Mouse (Mus musculus): ENCODE data around the gene Dnah11. TPM values are rescaled to one million over a fixed set of nuclear protein-coding genes. Genes with fewer than 3 reads are reported as not detected.
"Not testable (repeated sequence)": the region's sequence is repeated elsewhere in the genome, so short reads cannot be mapped to it uniquely, and the experiment has no call there.

The Dnah11 gene
- total RNA-seq, 2 experiments from 2014 or later = not detected

DNA sequence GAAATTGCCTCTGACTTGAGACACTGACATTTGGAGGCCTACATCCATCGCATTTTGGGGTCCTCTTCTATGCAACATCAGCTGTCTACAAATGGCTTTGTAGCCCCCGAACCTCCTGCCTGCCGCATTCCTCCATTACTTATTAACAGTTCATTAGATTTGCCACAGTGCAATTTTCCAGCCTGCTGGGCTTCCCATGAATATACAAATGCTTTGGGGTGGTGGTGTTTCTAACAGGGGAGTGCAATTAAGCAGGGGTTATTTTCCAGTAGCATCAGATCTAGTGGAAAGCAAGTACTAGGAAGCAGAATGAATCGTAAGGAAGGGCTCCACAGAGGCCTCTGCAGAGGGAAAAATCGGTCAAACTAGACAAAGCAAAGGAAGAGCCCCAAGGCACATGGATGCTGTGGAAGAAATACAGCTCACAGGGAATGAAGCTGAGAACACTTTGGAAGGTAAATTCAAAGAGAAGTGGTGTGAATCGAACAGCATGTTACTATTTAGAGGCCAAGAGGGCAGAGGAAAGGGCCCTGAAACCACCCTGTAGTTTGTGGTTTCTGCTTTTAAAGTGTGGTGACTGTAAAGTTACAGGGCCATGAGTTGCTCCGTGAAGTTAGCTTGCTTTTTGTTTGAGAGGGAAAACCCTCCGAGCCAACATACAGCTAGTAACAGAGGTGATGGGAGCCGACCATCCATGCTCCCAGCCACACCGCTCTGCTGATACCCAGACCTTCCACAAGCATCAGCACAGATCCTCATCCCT, 282.8 kb downstream of the Dnah11 start:
- no peak overlapping the region for H3K27ac ChIP-seq
- no peak for DNase-seq
- intact Hi-C loops (cut with DNase I) = no loop called here
- no peak overlapping the region for H3K4me3 ChIP-seq
- TF ChIP-seq CTCF (IDR thresholded peaks at IDR 0.05) = no peak

- no peak for DNase-seq
- Histone ChIP-seq H3K4me3 (no peak overlapping the region), H3K27ac (no peak overlapping the region)
- no peak for TF ChIP-seq CTCF (IDR thresholded peaks at IDR 0.05)
- intact Hi-C loops (cut with DNase I) = no loop called here
Measured at GRCm38 (mm10) chr12:117914613-117915245, 284.1 kb downstream of the Dnah11 start.

- no peak for DNase-seq
- Histone ChIP-seq H3K27ac (no peak overlapping the region), H3K4me3 (no peak overlapping the region)
- intact Hi-C loops (cut with DNase I) = no loop called here
- no peak for TF ChIP-seq CTCF (IDR thresholded peaks at IDR 0.05)
Measured at GRCm38 (mm10) chr12:117911396-117911795, 287.4 kb downstream of the Dnah11 start.

- DNase-seq; H3K27ac ChIP-seq; H3K4me3 ChIP-seq; intact Hi-C loops (cut with DNase I): not testable (repeated sequence)
Measured at GRCm38 (mm10) chr12:117905232-117905840, 293.5 kb downstream of the Dnah11 start.

DNA sequence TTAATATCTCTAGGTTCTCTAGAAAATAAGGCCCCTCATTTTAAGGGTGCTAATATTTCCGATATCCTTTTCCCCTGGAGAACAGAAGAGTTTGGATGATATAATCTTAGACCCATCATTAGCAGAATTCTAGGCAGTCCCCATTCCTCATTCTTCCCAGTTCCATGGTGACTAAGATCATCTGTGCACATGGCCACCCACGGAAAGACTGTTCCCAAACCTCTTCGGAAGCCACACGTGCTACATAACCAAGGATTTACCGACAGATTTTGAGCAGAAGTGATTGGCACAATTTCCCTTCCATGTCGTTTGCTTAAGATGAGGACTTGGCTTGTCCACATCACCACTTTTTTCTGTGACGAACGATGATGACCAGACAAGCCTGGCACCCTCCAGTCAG, 295.2 kb downstream of the Dnah11 start:
- no peak for DNase-seq
- Histone ChIP-seq H3K4me3 (no peak overlapping the region), H3K27ac (no peak overlapping the region)
- TF ChIP-seq CTCF (IDR thresholded peaks at IDR 0.05) = no peak
- intact Hi-C loops (cut with DNase I) = no loop called here

DNA sequence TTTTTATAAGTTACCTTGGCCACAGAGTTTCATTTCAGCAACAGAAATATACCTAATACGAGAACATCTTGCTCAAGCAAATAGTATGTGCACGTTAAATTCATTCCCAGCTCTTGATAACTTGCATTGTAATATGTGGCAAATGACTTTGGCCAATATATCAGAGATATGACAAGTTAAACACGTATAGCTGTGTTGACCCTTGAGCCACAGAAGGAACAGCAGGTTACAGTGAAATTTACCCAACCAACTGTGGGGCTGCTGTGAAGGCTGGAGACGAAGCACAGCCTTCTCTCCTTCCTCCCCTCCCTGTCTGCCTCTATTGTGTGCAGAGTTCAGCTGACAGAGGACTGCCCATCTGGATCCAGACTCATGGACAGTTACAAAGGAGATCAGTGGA, 297.5 kb downstream of the Dnah11 start:
- DNase-seq; H3K4me3 ChIP-seq; intact Hi-C loops (cut with DNase I); H3K27ac ChIP-seq: not testable (repeated sequence)

GRCm38 (mm10) chr12:117900798-117901197, 298.0 kb downstream of the Dnah11 start:
- H3K4me3 ChIP-seq; intact Hi-C loops (cut with DNase I); H3K27ac ChIP-seq; DNase-seq: not testable (repeated sequence)

DNA sequence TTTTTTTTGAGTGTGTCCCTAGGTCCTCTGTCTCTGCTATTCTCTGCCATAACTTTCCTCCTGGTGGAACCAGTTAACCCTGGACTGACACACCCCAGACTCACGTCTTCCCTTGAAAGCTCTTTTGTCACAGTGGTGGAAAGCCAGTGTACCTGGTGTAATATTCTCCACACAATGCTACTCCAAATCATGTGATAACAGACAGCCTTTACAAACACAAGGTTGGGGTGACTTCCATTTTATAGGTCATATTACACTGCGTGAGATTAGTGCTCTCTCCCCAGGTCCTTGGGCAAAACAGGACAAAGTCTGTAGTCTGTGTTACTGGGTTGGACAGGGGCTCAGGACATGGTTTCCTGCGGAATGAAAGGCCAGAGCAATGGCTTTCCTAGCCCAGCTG, 311.4 kb downstream of the Dnah11 start:
- DNase-seq = no peak
- no peak overlapping the region for H3K27ac ChIP-seq
- no peak overlapping the region for H3K4me3 ChIP-seq
- no peak for TF ChIP-seq CTCF (IDR thresholded peaks at IDR 0.05)
- intact Hi-C loops (cut with DNase I) = no loop called here

DNA sequence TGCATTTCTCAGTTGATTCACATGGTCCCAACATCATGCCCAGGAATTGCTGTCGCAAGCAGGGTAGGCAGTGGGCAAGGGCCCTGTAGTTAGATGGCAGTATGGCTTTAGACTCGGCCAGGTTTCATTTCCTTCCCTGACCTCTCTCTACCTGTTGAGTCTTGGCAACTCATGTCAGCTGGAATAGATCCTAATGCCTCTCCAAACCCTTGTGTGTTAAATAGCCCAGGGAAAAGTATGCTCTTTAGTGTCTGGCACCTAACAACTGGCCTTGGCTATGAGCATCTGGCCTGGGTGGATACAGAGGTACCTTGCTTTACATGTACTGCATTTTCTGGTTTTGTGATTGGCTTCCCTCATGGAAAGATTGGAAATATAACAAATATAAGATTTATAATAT, 314.2 kb downstream of the Dnah11 start:
- Histone ChIP-seq H3K27ac (no peak overlapping the region), H3K4me3 (no peak overlapping the region)
- no peak for DNase-seq
- intact Hi-C loops (cut with DNase I) = no loop called here
- TF ChIP-seq CTCF (IDR thresholded peaks at IDR 0.05) = no peak

GRCm38 (mm10) chr12:117878341-117878740, 320.5 kb downstream of the Dnah11 start:
- TF ChIP-seq CTCF (IDR thresholded peaks at IDR 0.05) = no peak
- no peak overlapping the region for H3K27ac ChIP-seq
- intact Hi-C loops (cut with DNase I) = no loop called here
- no peak for DNase-seq
- H3K4me3 ChIP-seq = no peak overlapping the region

- Histone ChIP-seq H3K4me3 (no peak overlapping the region), H3K27ac (no peak overlapping the region)
- intact Hi-C loops (cut with DNase I) = no loop called here
- DNase-seq = no peak
- no peak for TF ChIP-seq CTCF (IDR thresholded peaks at IDR 0.05)
Measured at GRCm38 (mm10) chr12:117872265-117872664, 326.6 kb downstream of the Dnah11 start.

GRCm38 (mm10) chr12:117867708-117868564, 330.9 kb downstream of the Dnah11 start:
- no peak overlapping the region for H3K27ac ChIP-seq
- H3K4me3 ChIP-seq = no peak overlapping the region
- TF ChIP-seq CTCF (IDR thresholded peaks at IDR 0.05) = no peak
- no peak for DNase-seq
- intact Hi-C loops (cut with DNase I) = no loop called here

GRCm38 (mm10) chr12:117862655-117863054, 336.2 kb downstream of the Dnah11 start:
- intact Hi-C loops (cut with DNase I) = no loop called here
- TF ChIP-seq CTCF (IDR thresholded peaks at IDR 0.05) = no peak
- DNase-seq = no peak

More at GRCm38 (mm10) chr12:117862655-117863054, 336.2 kb downstream of the Dnah11 start:
- H3K4me3 ChIP-seq = no peak overlapping the region
- no peak overlapping the region for H3K27ac ChIP-seq

Measured in gastrocnemius, adult 2 months (tissue).